Mouse (Mus musculus): ENCODE results near the gene Adora3. TPM values are rescaled to one million over a fixed set of nuclear protein-coding genes. Genes with fewer than 3 reads are reported as not detected.

The Adora3 gene
- polyA plus RNA-seq, 1 experiment from 2014 or later, result not detected

GRCm38 (mm10) chr3:105936111-105936510 lies 65.5 kb downstream of the Adora3 start:
- Histone ChIP-seq H3K4me2 (ENCODE audit: low read length) (no peak overlapping the region), H3K4me3 (ENCODE audit: low read depth, low read length) (no peak overlapping the region), H3K9me3 (ENCODE audit: control insufficient read depth, low read length) (no peaks in the 10 kb centered on the region), H3K4me1 (replicated peaks; ENCODE audit: control insufficient read depth, insufficient read depth, low read length) (no peaks in the 10 kb centered on the region), H3K36me3 (ENCODE audit: control insufficient read depth, insufficient read depth, low read length) (peaks cover 7% of the 10 kb centered on the region), H3K9ac (ENCODE audit: low read length) (no peak overlapping the region), H3K27me3 (replicated peaks; ENCODE audit: control insufficient read depth, insufficient read depth, low read length) (no peaks in the 10 kb centered on the region), H3K27ac (ENCODE audit: low read depth) (no peak overlapping the region)
- no peak for ATAC-seq (replicated peaks; ENCODE audit: low FRiP score, low TSS enrichment, low read depth)
- whole genome bisulfite sequencing, result 88% methylated on average over 4 of the region's 4 CpGs
- DNase-seq (ENCODE audit: low spot score), result no peak

- WGBS, result 95% methylated on average over 7 of the region's 7 CpGs
- DNase-seq (ENCODE audit: low spot score), result no peak
- Histone ChIP-seq H3K9ac (ENCODE audit: low read length) (no peak overlapping the region), H3K4me1 (replicated peaks; ENCODE audit: control insufficient read depth, insufficient read depth, low read length) (no peaks in the 10 kb centered on the region), H3K27me3 (replicated peaks; ENCODE audit: control insufficient read depth, insufficient read depth, low read length) (no peaks in the 10 kb centered on the region), H3K9me3 (ENCODE audit: control insufficient read depth, low read length) (no peaks in the 10 kb centered on the region), H3K4me3 (ENCODE audit: low read depth, low read length) (no peak overlapping the region), H3K4me2 (ENCODE audit: low read length) (no peak overlapping the region), H3K36me3 (ENCODE audit: control insufficient read depth, insufficient read depth, low read length) (peaks cover 96% of the 10 kb centered on the region), H3K27ac (ENCODE audit: low read depth) (no peak overlapping the region)
- ATAC-seq (replicated peaks; ENCODE audit: low FRiP score, low TSS enrichment, low read depth), result no peak
Observed at GRCm38 (mm10) chr3:105951348-105951747, 80.7 kb downstream of the Adora3 start.

- no peaks in the 10 kb centered on the region for H3K9me3 ChIP-seq (ENCODE audit: control insufficient read depth, low read length)
- no peaks in the 10 kb centered on the region for H3K27me3 ChIP-seq (replicated peaks; ENCODE audit: control insufficient read depth, insufficient read depth, low read length)
- DNase-seq (ENCODE audit: low spot score), result no peak
- H3K36me3 ChIP-seq (ENCODE audit: control insufficient read depth, insufficient read depth, low read length), result peaks cover 64% of the 10 kb centered on the region
- ATAC-seq (replicated peaks; ENCODE audit: low FRiP score, low TSS enrichment, low read depth), result no peak
- H3K4me3 ChIP-seq (ENCODE audit: low read depth, low read length), result peak overlapping the region; percentile 59; the same call in 1 of the 2 replicates
- H3K9ac ChIP-seq (ENCODE audit: low read length), result no peak overlapping the region
- no peak overlapping the region for H3K27ac ChIP-seq (ENCODE audit: low read depth)
- peaks cover 24% of the 10 kb centered on the region for H3K4me1 ChIP-seq (replicated peaks; ENCODE audit: control insufficient read depth, insufficient read depth, low read length)
- H3K4me2 ChIP-seq (ENCODE audit: low read length), result peak overlapping the region; percentile 82
- WGBS, result 92% methylated on average over 1 of the region's 1 CpGs
Observed at GRCm38 (mm10) chr3:105957235-105957634, 86.6 kb downstream of the Adora3 start.

GRCm38 (mm10) chr3:105958204-105958603 lies 87.5 kb downstream of the Adora3 start:
- H3K27ac ChIP-seq (ENCODE audit: low read depth), result no peak overlapping the region
- peaks cover 64% of the 10 kb centered on the region for H3K36me3 ChIP-seq (ENCODE audit: control insufficient read depth, insufficient read depth, low read length)

More at GRCm38 (mm10) chr3:105958204-105958603, 87.5 kb downstream of the Adora3 start:
- H3K4me2 ChIP-seq (ENCODE audit: low read length), result peak overlapping the region; percentile 82
- H3K9ac ChIP-seq (ENCODE audit: low read length), result peak overlapping the region; percentile 97
- DNase-seq (ENCODE audit: low spot score) (no peak), ATAC-seq (replicated peaks; ENCODE audit: low FRiP score, low TSS enrichment, low read depth) (no peak)
- 43% methylated on average over 5 of the region's 5 CpGs for WGBS
- peak overlapping the region; percentile 59 for H3K4me3 ChIP-seq (ENCODE audit: low read depth, low read length)
- peaks cover 24% of the 10 kb centered on the region for H3K4me1 ChIP-seq (replicated peaks; ENCODE audit: control insufficient read depth, insufficient read depth, low read length)
- no peaks in the 10 kb centered on the region for H3K27me3 ChIP-seq (replicated peaks; ENCODE audit: control insufficient read depth, insufficient read depth, low read length)
- no peaks in the 10 kb centered on the region for H3K9me3 ChIP-seq (ENCODE audit: control insufficient read depth, low read length)

Other genes starting within 250 kb of the Adora3 start
- 38.2 and 43.9 TPM in 2 replicates for gene Ddx20, start 183.3 kb upstream of the Adora3 start, polyA plus RNA-seq (2014; fragmentation: Nextera tagmentation; extraction: Ambion mirVana)
- 0.81 and 1.1 TPM in 2 replicates for gene Inka2, start 166.3 kb upstream of the Adora3 start, polyA plus RNA-seq (2014; fragmentation: Nextera tagmentation; extraction: Ambion mirVana)
- gene Rap1a, start 69.5 kb upstream of the Adora3 start, polyA plus RNA-seq (2014; fragmentation: Nextera tagmentation; extraction: Ambion mirVana), result 81.6 and 82.2 TPM in 2 replicates
- 0.18 TPM in 1 of 2 replicates, not detected in the other for gene Tmigd3, start within 50 bp of the Adora3 start, polyA plus RNA-seq (2014; fragmentation: Nextera tagmentation; extraction: Ambion mirVana)
- gene I830077J02Rik, start 61.8 kb downstream of the Adora3 start, polyA plus RNA-seq (2014; fragmentation: Nextera tagmentation; extraction: Ambion mirVana), result 1.1 and 1.2 TPM in 2 replicates
- gene Wdr77, start 88.5 kb downstream of the Adora3 start, polyA plus RNA-seq (2014; fragmentation: Nextera tagmentation; extraction: Ambion mirVana), result 159 and 169 TPM in 2 replicates
- 498 and 500 TPM in 2 replicates for gene Atp5f1, start 89.2 kb downstream of the Adora3 start, polyA plus RNA-seq (2014; fragmentation: Nextera tagmentation; extraction: Ambion mirVana)
- 1.1 and 1.8 TPM in 2 replicates for gene Ovgp1, start 102.9 kb downstream of the Adora3 start, polyA plus RNA-seq (2014; fragmentation: Nextera tagmentation; extraction: Ambion mirVana)
- not detected in 2 replicates for gene Pifo, start 143.8 kb downstream of the Adora3 start, polyA plus RNA-seq (2014; fragmentation: Nextera tagmentation; extraction: Ambion mirVana)
- gene Chil5, start 162.0 kb downstream of the Adora3 start, polyA plus RNA-seq (2014; fragmentation: Nextera tagmentation; extraction: Ambion mirVana), result 0.19 TPM in 1 of 2 replicates, not detected in the other
- not detected in 2 replicates for gene Chia1, start 242.4 kb downstream of the Adora3 start, polyA plus RNA-seq (2014; fragmentation: Nextera tagmentation; extraction: Ambion mirVana)

Measured in intestine, embryonic 14.5 days (tissue).